Mouse (Mus musculus): Measurements from ENCODE around the gene Bcl11a.

DNA sequence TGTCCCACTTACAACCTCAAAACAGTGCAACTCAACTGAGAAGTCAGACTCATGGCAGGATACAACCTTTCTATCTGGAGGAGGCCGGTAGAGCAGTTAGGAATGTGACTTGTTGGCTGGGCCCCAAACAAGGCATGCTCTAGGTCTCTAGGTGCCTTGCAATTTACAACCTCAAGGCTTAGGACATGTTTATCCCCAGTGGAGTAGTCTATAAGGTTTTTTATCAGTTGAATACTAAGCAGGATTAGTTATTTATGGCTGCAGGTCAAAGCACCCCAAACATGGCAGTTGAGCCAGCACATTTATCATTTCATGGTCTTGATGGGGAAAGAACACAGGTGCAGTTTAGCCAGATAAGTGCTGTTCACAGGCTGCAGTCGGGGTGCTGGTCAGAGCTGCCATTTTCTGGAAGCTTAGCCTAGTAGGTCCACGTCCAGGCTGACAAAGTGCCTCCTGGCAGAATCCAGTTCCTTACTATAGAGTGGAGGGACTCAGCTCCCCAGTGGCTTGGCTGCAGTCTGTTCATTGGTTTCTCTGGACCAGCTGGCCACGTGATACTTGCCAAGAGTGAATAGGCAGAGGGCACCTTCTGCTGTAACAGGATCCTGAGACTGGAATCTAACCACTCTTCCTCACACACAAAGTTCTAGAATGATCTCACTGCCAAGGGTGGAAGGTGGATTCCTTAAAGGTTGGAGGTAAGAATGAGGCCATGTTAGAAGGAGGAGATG is 118.8 kb downstream of the Bcl11a start:
- TF ChIP-seq POLR2A (IDR thresholded peaks at IDR 0.05; ENCODE audit: control insufficient read depth, low read depth, low read length) (no peak), CTCF (IDR thresholded peaks at IDR 0.05; ENCODE audit: control insufficient read depth, insufficient read depth, insufficient replicate concordance, low read depth, low read length) (no peak)
